Mouse (Mus musculus) heart, postnatal 10 days (tissue): ENCODE measurements at regions not wholly inside any gene's neighbourhood (a gene's known extent, or its start where the extent isn't known, plus 50 kb on each side); places are given as distances from the start of the nearest gene placed in this dataset.
A peak's percentile ranks its signal among the peaks of the same experiment; 100 is the strongest.

Source experiments
- DNase-seq, 2 experiments: peaks; one replicate each; pipeline ENCODE4 v3.0.0; 2021
- intact Hi-C: fragments of 180-260 bp; cut with DNase I; formaldehyde crosslinking; loops from one replicate; pipeline ENCODE4 v1.15.1; 2025

DNA sequence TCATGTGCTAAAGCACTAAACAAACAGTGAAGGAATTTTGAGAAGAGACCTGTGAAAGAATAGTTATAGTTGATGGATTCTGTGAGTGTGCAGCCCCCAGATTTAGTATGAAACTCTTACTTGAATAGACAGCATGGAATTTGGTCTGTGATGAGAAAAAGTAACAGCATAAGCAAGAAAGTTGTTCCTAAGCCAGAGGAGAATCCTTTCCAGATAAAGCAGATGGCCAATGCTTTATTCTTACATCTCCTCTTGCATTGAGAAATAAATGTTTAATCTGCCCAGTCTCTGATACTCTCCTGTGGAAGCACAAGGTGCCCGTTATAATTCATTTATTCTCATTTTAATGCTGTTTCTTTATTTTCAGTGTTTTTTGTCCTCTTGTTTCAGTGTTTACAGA, 263.5 kb downstream of the Tecrl start:
- intact Hi-C loops: no loop called here
- DNase-seq: no peak

DNA sequence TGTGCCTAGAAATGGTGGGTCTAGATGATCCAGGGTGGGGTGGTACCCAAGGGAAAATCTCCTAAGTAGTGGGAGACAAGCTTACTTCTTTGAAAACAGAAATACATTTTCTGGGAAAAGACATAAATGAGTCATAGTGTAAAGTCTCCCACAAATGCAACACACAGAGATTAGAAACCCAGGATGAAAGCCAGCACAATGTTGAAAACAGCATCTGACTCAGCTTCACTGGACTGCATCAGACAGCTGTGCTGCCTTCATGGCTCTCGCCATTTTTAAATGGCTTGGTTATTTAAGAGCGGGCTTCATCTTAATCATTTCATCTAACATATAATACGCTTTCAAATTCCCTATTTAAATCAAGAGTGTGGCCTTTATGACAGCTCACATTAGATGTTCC, 300.2 kb downstream of the Tecrl start:
- intact Hi-C loops: no loop called here
- peak; percentile 8 to 38 for DNase-seq

DNA sequence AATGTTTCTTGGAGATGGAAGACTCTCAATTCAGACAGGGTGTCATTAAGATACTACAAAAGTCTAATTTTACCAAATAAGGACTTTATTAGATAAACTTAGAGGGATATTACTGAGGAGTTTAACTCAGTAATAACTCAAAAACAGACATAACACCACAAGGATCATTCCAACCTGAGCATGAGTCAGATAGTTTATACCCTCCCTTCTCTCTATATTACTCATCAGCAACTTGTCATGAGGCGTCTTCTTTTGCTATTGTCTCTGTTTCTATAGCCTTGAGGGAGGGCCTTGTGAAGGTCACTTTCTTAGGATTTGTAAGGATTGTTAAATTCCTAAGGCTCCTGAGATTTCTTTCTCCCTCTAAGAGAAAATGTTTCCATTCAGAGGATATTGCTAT, 307.8 kb downstream of the Tecrl start:
- DNase-seq: no peak
- intact Hi-C loops: no loop called here

DNA sequence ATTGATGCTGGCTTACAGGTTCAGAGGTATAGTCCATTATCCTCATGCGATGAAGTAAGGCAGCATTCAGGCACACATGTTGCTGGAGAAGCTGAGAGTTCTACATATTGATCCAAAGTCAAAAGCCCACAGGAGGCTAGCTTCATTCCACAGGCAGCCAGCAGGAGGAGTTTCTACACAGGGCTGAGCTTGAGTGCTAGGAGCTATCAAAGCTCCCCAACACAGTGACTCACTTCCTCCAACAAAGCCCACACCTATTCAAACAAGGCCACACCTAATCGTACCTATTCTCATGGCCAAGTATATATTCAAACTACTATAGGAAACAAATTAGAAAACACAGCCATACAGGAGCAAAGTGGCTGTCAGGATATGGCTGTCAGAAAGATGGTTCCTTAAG, 325.3 kb downstream of the Tecrl start:
- no peak for DNase-seq
- intact Hi-C loops: no loop called here

DNA sequence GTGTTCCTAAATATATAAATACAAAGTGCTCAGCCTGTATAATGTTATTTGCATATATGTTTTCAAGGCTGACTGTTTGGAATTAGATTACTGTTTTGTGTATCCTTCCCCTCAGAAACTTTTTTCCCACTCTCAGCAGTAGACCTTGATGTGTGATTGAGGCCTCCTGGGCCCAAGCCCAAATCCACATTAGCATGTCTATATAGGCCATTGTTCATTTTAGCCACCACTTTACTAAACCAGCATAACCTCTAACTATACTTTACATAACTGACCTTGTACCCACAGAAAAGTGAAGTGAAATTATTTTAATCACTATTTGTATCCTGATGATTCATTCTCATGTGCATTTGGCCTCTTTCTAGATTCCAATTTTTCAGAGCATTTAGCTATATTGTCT, 349.0 kb downstream of the Tecrl start:
- DNase-seq: no peak
- intact Hi-C loops: no loop called here

DNA sequence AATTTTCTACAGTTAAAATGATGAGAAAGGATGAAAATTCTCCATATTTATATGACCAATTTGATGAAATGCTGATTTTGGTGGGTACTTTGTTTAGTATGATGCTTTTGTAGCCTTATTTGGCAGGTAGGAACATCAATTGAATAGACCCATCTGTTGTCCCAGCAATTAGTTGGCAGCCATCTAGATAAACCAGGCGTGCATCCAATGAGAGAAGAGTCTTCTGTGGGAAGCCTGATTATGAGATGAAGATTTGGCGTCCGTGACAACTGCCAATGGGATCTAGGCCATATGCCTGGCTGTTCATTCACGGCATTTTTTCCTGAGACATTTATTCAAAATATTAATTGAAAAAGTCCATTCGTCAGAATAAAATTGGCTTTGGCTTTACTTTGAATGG, 365.9 kb downstream of the Tecrl start:
- no peak for DNase-seq
- intact Hi-C loops: no loop called here

DNA sequence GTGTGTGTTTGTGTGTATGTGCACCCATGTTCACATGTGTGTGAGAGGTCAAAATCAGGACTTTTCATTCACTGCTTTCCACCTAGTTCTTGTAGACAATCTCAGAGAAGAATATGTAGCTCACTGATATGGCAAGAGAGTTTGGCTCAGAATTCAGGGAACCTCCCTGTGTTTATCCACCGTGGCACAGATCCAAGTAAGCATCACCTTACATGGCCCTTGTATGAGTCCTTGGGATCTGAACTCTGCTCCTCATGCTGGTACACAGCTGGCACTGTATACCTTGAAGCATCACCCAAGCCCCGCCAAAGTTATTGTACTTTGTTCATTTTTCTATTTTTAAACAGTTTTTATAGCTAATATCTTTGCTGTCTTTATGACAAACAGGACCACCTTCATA, 385.7 kb downstream of the Tecrl start:
- intact Hi-C loops: no loop called here
- DNase-seq: no peak

DNA sequence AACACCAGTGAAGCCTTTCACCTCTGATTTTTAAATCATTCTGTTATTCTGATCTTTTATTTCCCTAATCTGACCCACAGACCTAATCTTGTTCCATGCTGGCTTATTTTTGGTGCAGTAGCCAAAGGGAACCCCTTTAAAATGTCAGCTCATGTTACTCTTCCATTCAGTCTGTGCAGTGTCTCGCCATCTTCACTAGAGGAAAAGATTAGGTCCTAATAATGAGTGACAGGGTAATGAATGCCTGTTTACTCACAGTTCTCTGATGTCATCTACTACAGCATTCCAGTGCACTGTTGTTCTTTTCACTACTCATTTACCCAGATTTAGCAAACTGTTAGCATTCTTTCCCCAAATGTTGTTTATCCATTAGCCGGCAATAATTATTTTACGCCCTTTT, 388.2 kb downstream of the Tecrl start:
- DNase-seq: no peak
- intact Hi-C loops: no loop called here

DNA sequence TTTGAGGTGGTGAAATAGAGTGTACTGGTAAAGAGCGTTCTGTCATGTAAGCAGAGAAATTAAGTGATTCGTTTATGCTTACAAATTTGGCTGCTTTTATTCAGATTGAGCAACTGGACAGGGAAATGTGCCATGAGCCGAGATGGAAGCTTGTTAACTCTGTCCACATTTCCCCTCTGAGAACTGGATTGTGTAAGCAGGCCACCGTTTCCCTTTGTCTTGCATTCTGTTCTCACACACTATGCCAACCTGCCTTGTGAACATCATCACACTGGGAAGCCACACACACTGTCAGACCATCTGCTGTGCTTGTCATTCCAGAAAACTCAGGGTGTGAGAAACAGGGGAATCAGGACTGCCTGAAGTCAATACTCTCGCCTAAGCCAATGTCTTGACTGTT, 388.8 kb downstream of the Tecrl start:
- intact Hi-C loops: no loop called here
- peak; percentile 25 to 35 for DNase-seq

DNA sequence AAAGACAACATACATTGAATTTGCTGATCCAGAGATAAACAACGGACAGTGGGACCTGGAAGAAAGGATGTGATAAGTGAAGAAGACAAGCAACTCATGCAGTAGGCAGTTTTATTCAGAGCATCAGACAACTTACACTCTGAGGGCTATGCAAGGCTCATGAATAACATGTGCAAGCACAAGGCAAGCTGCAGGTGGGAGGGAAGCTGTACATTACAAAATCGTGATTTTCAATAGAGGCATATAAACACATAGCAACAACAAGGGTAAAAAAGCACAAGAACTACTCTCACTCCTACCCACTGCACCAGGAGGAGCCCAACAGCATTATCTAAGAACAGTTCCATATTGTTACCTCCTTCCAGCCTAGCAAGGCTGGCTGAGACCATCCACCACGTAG, 390.5 kb downstream of the Tecrl start:
- DNase-seq: no peak
- intact Hi-C loops: no loop called here

DNA sequence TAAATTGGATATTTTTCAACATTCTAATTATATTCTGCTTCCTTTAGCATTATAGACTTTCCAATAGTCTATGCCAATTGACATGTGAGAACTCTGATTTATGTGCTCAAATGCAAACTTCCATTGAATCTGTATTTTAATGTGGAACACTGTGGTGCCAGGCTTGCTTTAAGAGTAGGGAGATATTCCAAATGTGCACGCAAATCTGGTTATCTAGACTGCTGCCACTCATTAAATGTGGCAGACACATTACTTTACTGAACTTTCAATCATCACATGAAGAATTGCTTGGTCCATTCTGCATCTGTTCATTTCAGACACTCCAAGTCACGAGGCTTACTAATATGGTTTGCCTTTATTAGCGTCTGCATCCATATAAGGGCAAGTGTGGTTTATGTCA, 399.0 kb downstream of the Tecrl start:
- intact Hi-C loops: no loop called here
- no peak for DNase-seq

DNA sequence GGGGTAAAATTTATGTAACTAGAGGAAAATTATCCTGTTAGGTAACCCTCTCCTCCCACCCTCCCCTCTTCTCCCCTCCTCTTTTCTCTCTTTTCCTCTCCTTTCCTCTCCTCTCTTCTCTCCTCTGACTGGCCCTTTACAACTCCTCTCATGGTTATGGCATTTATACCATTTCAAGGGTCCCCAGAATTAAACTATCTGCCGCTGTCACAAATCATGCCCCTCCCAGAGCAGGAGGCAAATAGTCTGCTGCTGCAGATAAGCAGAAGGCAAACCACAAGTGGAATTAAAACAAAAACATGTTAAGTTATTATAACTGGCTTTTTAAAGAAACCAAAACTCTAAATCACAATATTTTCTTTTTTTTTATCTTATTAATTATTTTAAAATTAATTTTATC, 407.9 kb downstream of the Tecrl start:
- intact Hi-C loops: no loop called here
- DNase-seq: no peak

DNA sequence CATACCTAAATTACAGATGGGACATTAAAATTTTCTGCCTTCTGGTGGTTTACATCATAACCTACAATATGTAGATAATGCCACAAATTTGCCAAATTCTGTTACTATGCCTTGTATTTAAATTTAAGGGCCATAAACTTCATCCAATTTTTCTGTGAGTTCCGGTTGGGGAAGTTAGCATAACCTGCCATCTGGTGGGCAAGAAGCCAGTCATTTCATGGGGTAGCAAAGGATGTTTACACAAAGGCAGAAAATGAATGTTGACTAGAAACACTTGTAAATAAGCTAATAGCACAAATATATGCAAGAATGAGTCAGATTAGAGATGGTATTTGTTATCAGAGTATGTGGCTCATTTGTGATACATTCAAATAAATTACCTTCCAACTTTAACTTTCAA, 415.2 kb downstream of the Tecrl start:
- intact Hi-C loops: no loop called here
- no peak for DNase-seq

DNA sequence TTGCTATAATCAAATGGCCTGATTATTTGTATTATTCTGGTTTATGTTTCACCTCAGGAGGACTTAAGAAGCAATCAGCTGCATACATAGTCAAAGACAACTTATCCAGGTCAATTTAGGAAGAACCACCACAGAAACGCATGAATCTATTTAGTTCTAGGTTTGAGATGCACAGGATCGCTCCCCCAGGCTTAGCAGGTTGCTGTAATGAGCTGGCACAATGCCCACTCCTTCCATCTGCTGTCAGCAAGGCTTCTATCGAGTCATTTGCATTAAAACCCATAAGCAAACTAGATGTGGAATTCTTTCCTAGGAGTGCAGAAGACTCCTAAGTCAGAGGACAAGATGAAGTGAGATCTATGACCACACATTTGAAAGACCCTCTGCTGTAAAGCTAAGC, 455.6 kb downstream of the Tecrl start:
- no peak for DNase-seq
- intact Hi-C loops: no loop called here

DNA sequence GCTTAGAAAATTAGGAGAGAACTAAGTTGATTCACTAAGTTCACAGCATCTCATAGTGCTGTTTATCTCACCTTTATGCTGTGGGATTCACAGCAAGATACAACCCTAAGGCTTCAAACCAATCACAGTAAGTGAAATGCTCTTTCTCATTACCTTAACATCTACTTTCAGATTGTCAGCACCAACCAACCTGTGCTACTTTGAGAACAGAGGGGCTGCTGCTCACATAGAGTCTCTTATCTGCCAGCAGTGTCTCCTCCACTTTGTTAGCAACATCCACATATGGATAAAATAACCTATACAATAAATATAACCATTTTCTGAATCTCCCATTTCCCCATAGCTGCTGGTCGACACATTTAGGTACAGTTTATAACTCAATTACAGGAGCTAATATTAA, 456.1 kb downstream of the Tecrl start:
- intact Hi-C loops: no loop called here
- no peak for DNase-seq

DNA sequence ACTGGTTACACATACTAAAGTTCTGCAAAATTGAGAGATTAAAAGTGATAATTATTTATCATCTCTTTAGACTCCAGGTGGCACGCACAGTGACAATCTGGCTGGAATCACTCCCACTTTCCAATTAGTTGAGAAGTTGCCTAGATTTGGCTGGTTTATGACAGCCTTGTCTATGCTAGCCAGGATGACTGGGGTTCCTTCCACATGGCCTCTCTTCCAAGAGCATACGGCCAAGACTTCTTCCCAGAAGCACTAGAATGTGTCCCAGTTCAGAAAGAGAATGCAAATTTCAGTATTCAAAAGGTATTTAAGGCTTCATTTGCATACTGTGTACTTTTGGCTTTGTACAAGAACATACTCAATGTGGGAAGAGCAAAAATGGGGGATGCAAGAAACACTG, 456.6 kb downstream of the Tecrl start:
- intact Hi-C loops: no loop called here
- DNase-seq: no peak

DNA sequence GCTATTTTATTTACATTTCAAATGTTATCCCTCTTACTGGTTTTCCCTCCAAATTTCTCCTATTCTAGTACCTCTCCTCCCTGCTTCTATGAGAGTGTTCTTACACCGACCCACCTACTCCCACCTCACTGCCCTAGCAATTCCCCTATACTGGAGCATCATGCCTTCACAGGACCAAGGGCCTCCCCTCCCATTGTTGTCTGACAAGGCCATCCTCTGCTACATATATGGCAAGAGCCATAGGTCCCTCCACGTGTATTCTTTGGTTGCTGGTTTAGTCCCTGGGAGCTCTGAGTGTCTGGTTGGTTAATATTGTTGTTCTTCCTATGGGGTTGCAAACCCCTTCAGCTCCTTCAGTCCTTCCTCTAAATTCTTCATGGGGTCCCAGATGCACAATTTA, 485.7 kb downstream of the Tecrl start:
- DNase-seq: no peak
- intact Hi-C loops: no loop called here

DNA sequence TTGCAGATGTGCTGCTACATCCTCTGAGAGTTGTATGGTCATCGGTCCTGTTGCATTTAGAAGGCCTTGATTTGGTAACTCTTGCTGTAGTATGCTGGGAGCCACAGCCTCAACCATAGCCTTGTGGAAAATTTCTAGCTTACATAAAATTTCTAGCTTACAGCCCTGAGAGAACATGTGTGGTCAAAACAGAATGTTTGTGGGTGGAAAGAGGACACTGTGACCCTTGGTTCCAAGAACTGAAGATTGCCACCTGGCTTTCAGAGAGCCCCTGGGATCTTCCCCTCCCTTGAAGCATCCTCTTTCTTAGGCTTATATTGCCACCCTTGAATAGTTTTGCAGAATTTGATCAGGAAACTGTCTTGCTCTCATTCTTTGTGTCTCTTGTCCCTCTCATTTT, 490.6 kb downstream of the Tecrl start:
- no peak for DNase-seq
- intact Hi-C loops: no loop called here

DNA sequence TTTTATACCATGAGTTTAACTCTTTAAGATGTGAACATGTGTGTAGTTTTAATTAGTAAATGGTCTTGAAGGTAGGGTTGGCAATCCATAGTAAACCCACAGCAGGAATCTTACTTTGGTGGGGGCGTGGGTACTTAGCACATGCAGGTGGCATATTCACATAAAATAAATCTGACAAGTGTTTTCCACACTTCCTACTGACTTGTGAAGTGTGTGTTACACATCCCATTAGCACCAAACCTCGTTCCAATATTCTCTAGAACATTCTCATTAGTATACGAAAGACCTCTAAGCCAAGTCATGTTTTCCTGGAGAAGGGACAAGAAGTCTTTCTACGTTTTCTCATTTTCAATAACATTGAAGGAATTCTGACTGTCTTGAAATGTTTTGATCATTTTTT, 529.7 kb downstream of the Tecrl start:
- no peak for DNase-seq

DNA sequence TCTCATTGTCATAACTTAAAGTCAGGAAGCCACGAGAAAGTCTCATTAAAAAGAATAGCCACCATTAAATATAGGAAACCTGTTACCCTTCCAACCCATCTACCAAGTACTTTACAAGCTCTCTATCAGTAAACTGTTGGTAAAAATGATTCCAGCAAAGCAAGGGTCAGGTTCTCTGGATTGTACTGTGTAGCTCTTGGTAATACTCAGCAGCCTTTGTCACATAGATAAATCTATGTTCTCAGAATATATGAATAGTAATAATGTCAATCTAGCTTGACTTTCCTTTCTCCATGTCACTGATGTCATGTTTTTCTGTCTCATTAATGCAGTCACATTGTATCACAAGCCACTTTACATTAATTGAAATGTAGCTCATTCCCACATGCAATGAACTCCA, 561.8 kb downstream of the Tecrl start:
- no peak for DNase-seq
- intact Hi-C loops: no loop called here

More for the DNA sequence above, 529.7 kb downstream of the Tecrl start:
- intact Hi-C loops: no loop called here
